Mouse (Mus musculus): ENCODE measurements at regions not wholly inside any gene's neighbourhood (a gene's known extent, or its start where the extent isn't known, plus 50 kb on each side); places are given as distances from the start of the nearest gene placed in this dataset.

GRCm38 (mm10) chr8:113917197-113917596 lies 68.7 kb upstream of the Adamts18 start:
- TF ChIP-seq CTCF (IDR thresholded peaks at IDR 0.05; ENCODE audit: extremely low read depth, insufficient read depth, insufficient read length, insufficient replicate concordance) (no peak), POLR2A (IDR thresholded peaks at IDR 0.05; ENCODE audit: low read depth, low read length) (no peak)

Data from spleen, adult 2 months (tissue).